Comparison of ENCODE assay signal across 18 mouse cellular contexts in genomic region chr6:116405715-116406114, GRCm38 (mm10). TPM values are rescaled to one million over a fixed set of nuclear protein-coding genes. Genes with fewer than 3 reads are reported as not detected.
DNase-seq lines count a peak whose midpoint lies in the region; ATAC-seq and TF ChIP-seq lines count a peak whose summit lies in the region.
"Had no signal": no experiment of that assay in that cellular context is flagged by ENCODE, and none has a peak within 500 bp of the region (broad histone marks: within the 10 kb centered on the region; RNA-seq: fewer than 3 reads in every experiment).

No protein-coding gene starts in this region.

- peak overlapping the region; percentile 21 for H3K4me3 ChIP-seq in megakaryocyte, embryonic 14.5 days (replicated peaks)
- no peak overlapping the region for H3K4me3 ChIP-seq in bone marrow macrophage, adult 2 months (ENCODE audit: insufficient read depth, low read length)
- no peak overlapping the region for H3K4me3 ChIP-seq in hindbrain, embryonic 16.5 days (ENCODE audit: low read length)
- no peak overlapping the region for H3K4me3 ChIP-seq in myocyte

- no peak overlapping the region for H3K9ac ChIP-seq in hindbrain, embryonic 16.5 days (ENCODE audit: low read depth, low read length)
- H3K9ac ChIP-seq: liver, embryonic 14.5 days had no signal

- no peak for TF ChIP-seq POLR2A in bone marrow macrophage, adult 2 months (IDR thresholded peaks at IDR 0.05; ENCODE audit: borderline replicate concordance, low read depth, low read length)
- no peak for TF ChIP-seq POLR2A in myocyte (IDR thresholded peaks at IDR 0.05; ENCODE audit: insufficient read length, low read depth)

- ATAC-seq in megakaryocyte, adult 5-6 weeks (ENCODE audit: poor library complexity, severe bottlenecking) = no peak
- ATAC-seq in hindbrain, embryonic 16.5 days = no peak
- no peak for ATAC-seq in megakaryocyte-erythroid progenitor cell, adult 5-6 weeks (replicated peaks; ENCODE audit: low FRiP score, low TSS enrichment, poor library complexity, severe bottlenecking)
- ATAC-seq: activated CD4-positive, CD25-positive, alpha-beta regulatory T cell, adult 4 months; lung, postnatal 0 days had no signal

- no peak overlapping the region for H3K4me2 ChIP-seq in hindbrain, embryonic 16.5 days (ENCODE audit: low read length)
- peak overlapping the region; percentile 79 for H3K4me2 ChIP-seq in myocyte (ENCODE audit: low read depth)
- H3K4me2 ChIP-seq: heart, embryonic 11.5 days had no signal

- H3K27ac ChIP-seq in bone marrow macrophage, adult 2 months (ENCODE audit: insufficient read depth, low read depth, low read length) = peak overlapping the region; percentile 45
- H3K27ac ChIP-seq in hindbrain, embryonic 16.5 days (ENCODE audit: low read depth, low read length) = peak overlapping the region; percentile 52
- H3K27ac ChIP-seq: liver, embryonic 14.5 days had no signal

- H3ac ChIP-seq in myocyte (ENCODE audit: control insufficient read depth, insufficient read length) = no peak overlapping the region

- peaks cover 96% of the 10 kb centered on the region for H3K36me3 ChIP-seq in megakaryocyte, embryonic 14.5 days (replicated peaks; ENCODE audit: low read length)
- H3K36me3 ChIP-seq in hindbrain, embryonic 16.5 days (ENCODE audit: control insufficient read depth, insufficient read depth, low read length) = peaks cover 8% of the 10 kb centered on the region
- peaks cover 21% of the 10 kb centered on the region for H3K36me3 ChIP-seq in myocyte (ENCODE audit: control insufficient read depth, insufficient read depth)

- DNase-seq in layer of hippocampus, postnatal 10 days (ENCODE audit: low spot score in 2 of 2) = no peak
- DNase-seq: adrenal gland, postnatal 25 days; cerebellum, postnatal 25 days; heart, postnatal 36 days; kidney, adult 18-20 months; kidney, postnatal 25 days; layer of hippocampus, postnatal 36 days; right cerebral cortex, postnatal 4 days had no signal

- peaks cover 62% of the 10 kb centered on the region for H3K4me1 ChIP-seq in megakaryocyte, embryonic 14.5 days
- peaks cover 48% of the 10 kb centered on the region for H3K4me1 ChIP-seq in bone marrow macrophage, adult 2 months (ENCODE audit: control insufficient read depth, insufficient read depth, low read length)
- peaks cover 2% of the 10 kb centered on the region; the same call in 1 of the 2 replicates for H3K4me1 ChIP-seq in hindbrain, embryonic 16.5 days (ENCODE audit: control insufficient read depth, insufficient read depth, low read depth, low read length)

- H3K9me3 ChIP-seq in megakaryocyte, embryonic 14.5 days = no peaks in the 10 kb centered on the region
- H3K9me3 ChIP-seq in hindbrain, embryonic 16.5 days (ENCODE audit: control insufficient read depth, low read length) = no peaks in the 10 kb centered on the region

- no peaks in the 10 kb centered on the region for H3K79me2 ChIP-seq in myocyte (ENCODE audit: control insufficient read depth, insufficient read depth)

- TF ChIP-seq CTCF in bone marrow macrophage, adult 2 months (IDR thresholded peaks at IDR 0.05; ENCODE audit: low read depth, low read length) = no peak

- WGBS in hindbrain, embryonic 16.5 days = 60% methylated on average over 5 of the region's 5 CpGs

- no peaks in the 10 kb centered on the region for H3K27me3 ChIP-seq in megakaryocyte, embryonic 14.5 days (replicated peaks)
- no peaks in the 10 kb centered on the region for H3K27me3 ChIP-seq in hindbrain, embryonic 16.5 days (replicated peaks; ENCODE audit: control insufficient read depth, insufficient read depth, low read length)
- no peaks in the 10 kb centered on the region for H3K27me3 ChIP-seq in myocyte (ENCODE audit: control insufficient read depth, insufficient read depth, insufficient read length)

TF ChIP-seq in myocyte, 11 proteins besides CTCF, POLR2A, EP300 and RAD21:
- TF ChIP-seq TCF12 (IDR thresholded peaks at IDR 0.05; ENCODE audit: insufficient read depth, poor library complexity, severe bottlenecking) (no peak), E2F4 (IDR thresholded peaks at IDR 0.05; ENCODE audit: insufficient read depth) (no peak), MAX (IDR thresholded peaks at IDR 0.05; ENCODE audit: low read depth) (no peak), MYOG (IDR thresholded peaks at IDR 0.05; ENCODE audit: control insufficient read depth in 1 of 3, insufficient read depth in 1 of 3, insufficient read length in 2 of 3, low read depth in 2 of 3) (no peak), CEBPB (IDR thresholded peaks at IDR 0.05; ENCODE audit: insufficient read depth, poor library complexity, severe bottlenecking) (no peak), POLR2AphosphoS2 (IDR thresholded peaks at IDR 0.05; ENCODE audit: insufficient read length, low read depth) (no peak), TCF3 (IDR thresholded peaks at IDR 0.05; ENCODE audit: insufficient read length, low read depth) (no peak), SRF (IDR thresholded peaks at IDR 0.05; ENCODE audit: control insufficient read depth, insufficient read length, low read depth) (no peak), USF1 (IDR thresholded peaks at IDR 0.05; ENCODE audit: low read depth) (no peak), MYOD1 (IDR thresholded peaks at IDR 0.05; ENCODE audit: control insufficient read depth in 1 of 3, insufficient read length in 2 of 3, low read depth in 2 of 3) (no peak), REST (IDR thresholded peaks at IDR 0.05; ENCODE audit: insufficient read depth, insufficient read length) (no peak)
TF ChIP-seq in myocyte: peak in this region for 0.

RNA-seq across cellular contexts. Expression of gene Alox5, which starts 55.3 kb away (rescaled TPM):
- 43.4 and 50.4 TPM in 2 replicates for polyA plus RNA-seq in megakaryocyte, embryonic 14.5 days (2012; ENCODE audit: insufficient read depth, low replicate concordance)
- total RNA-seq in megakaryocyte, adult 5-6 weeks (2015) = 53.8 and 58.6 TPM in 2 replicates
- 55.0 and 61.5 TPM in 2 replicates for total RNA-seq in megakaryocyte, adult 5-6 weeks (2017)
- 43.6 and 46.3 TPM in 2 replicates for polyA plus RNA-seq in bone marrow macrophage, adult 2 months (2012; ENCODE audit: insufficient read depth, insufficient read length, missing spikeins)
- 0.65 and 0.94 TPM in 2 replicates for polyA plus RNA-seq in hindbrain, embryonic 16.5 days (2015; fragmentation: Nextera tagmentation; extraction: Ambion mirVana)
- polyA plus RNA-seq in myocyte (2012; fragmentation: generic; extraction: Trizol) = 21.7 TPM
- total RNA-seq in layer of hippocampus, postnatal 10 days (2021) = 1 to 10 TPM; 1.2 to 3.0 TPM
- total RNA-seq in megakaryocyte-erythroid progenitor cell, adult 5-6 weeks (2014; fragmentation: Nextera tagmentation) = 3.2 and 4.4 TPM in 2 replicates
- 4.2 and 5.7 TPM in 2 replicates for total RNA-seq in megakaryocyte-erythroid progenitor cell, adult 5-6 weeks (2017)
- polyA plus RNA-seq: activated CD4-positive, CD25-positive, alpha-beta regulatory T cell, adult 4 months had no signal

Comparison
In these comparisons a context has a peak if more than half of its experiments do, and no peak if none do; other contexts are left out.
1. RNA of gene Alox5, which starts 55.3 kb away (polyA plus RNA-seq): 43.4 to 50.4 TPM in megakaryocyte, embryonic 14.5 days, 43.6 to 46.3 TPM in bone marrow macrophage, adult 2 months and 21.7 TPM in myocyte (single experiment); 0.65 to 0.94 TPM in hindbrain, embryonic 16.5 days; every median in the first group is over 10 times any median in the second.